Mouse (Mus musculus) hindbrain, embryonic 16.5 days (tissue): Measurements from ENCODE around the gene Lgr4. TPM values are rescaled to one million over a fixed set of nuclear protein-coding genes. Genes with fewer than 3 reads are reported as not detected.
A peak's percentile ranks its signal among the peaks of the same experiment; 100 is the strongest.

Experiments used
- ATAC-seq: fragments of 200-750 bp; cut with Nextera tagmentation; 2 replicates; pipeline ENCODE4 v1.8.0; 2017; ENCODE audit warnings: moderate TSS enrichment, moderate library complexity
- H3K27ac ChIP-seq: fragments of 300-500 bp; sonication (generic); 2 replicates; pipeline ENCODE4 v1.5.1; 2014; ENCODE audit warnings: low read depth, mild to moderate bottlenecking, control low read depth, low read length, moderate library complexity
- H3K27me3 ChIP-seq: fragments of 300-500 bp; sonication (generic); replicated peaks from 2 replicates; pipeline ENCODE4 v1.6.1; 2014; ENCODE audit warnings: low read length; ENCODE audit not compliant: control insufficient read depth, insufficient read depth
- H3K36me3 ChIP-seq: fragments of 300-500 bp; sonication (generic); 2 replicates; pipeline ENCODE4 v1.6.1; 2014; ENCODE audit warnings: mild to moderate bottlenecking, low read length, moderate library complexity, mixed read lengths; ENCODE audit not compliant: control insufficient read depth, insufficient read depth
- H3K4me1 ChIP-seq: fragments of 300-500 bp; sonication (generic); 2 replicates; pipeline ENCODE4 v1.6.1; 2014; ENCODE audit warnings: low read depth, low read length; ENCODE audit not compliant: control insufficient read depth, insufficient read depth
- H3K4me2 ChIP-seq: fragments of 300-500 bp; sonication (generic); 2 replicates; pipeline ENCODE4 v1.6.1; 2014; ENCODE audit warnings: mild to moderate bottlenecking, low read length, control low read depth, moderate library complexity
- H3K4me3 ChIP-seq: fragments of 300-500 bp; sonication (generic); 2 replicates; pipeline ENCODE4 v1.5.1; 2014; ENCODE audit warnings: mild to moderate bottlenecking, low read length, control low read depth, moderate library complexity
- H3K9ac ChIP-seq: fragments of 300-500 bp; sonication (generic); 2 replicates; pipeline ENCODE4 v1.6.1; 2014; ENCODE audit warnings: low read depth, mild to moderate bottlenecking, control low read depth, low read length, moderate library complexity
- H3K9me3 ChIP-seq: fragments of 300-500 bp; sonication (generic); 2 replicates; pipeline ENCODE4 v1.6.1; 2014; ENCODE audit warnings: mild to moderate bottlenecking, low read length, moderate library complexity; ENCODE audit not compliant: control insufficient read depth
- WGBS: fragments of 180-500 bp; shearing (Covaris S2); extraction: QIAGEN DNeasy Blood & Tissue Kit; methylation state at CpG from one replicate; pipeline ENCODE4 v1.1.7; 2014; 5-methylcytosine and 5-hydroxymethylcytosine counted together
- polyA plus RNA-seq: library from polyadenylated mRNA; unstranded; fragments of >200 nt; fragmentation: Nextera tagmentation; extraction: Ambion mirVana; gene quantifications from 2 replicates; pipeline ENCODE4 v1.2.1, GENCODE M21; 2015

Lgr4 gene
- polyA plus RNA-seq, 1 experiment from 2014 or later: 7.0 TPM

DNA sequence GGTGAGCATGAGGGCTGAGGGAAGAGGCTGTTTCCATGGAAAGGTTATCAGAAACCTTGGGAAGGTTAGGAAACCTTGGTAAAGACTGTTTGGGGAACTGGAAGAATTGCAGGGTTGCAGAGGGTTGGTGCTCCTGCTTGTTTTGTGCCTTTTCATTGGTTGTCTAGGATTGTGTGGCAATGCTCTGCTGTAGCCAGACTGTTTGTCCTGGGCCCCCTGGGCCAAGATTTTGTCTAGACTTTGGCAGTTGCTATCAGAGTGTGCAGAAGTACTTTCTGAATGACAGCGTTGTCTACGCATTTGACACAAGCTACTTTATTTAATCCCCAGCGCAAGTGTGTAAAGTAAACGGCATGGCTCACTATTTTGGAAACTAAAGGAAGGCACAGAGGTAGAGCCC is 33.6 kb downstream of the Lgr4 start:
- H3K27me3 ChIP-seq: no peaks in the 10 kb centered on the region
- WGBS: 72% methylated on average over 4 of the region's 4 CpGs
- H3K4me1 ChIP-seq: peaks cover 14% of the 10 kb centered on the region
- H3K9me3 ChIP-seq: no peaks in the 10 kb centered on the region
- no peak for ATAC-seq
- no peak overlapping the region for H3K9ac ChIP-seq
- no peaks in the 10 kb centered on the region for H3K36me3 ChIP-seq
- no peak overlapping the region for H3K27ac ChIP-seq
- no peak overlapping the region for H3K4me3 ChIP-seq
- H3K4me2 ChIP-seq: no peak overlapping the region

DNA sequence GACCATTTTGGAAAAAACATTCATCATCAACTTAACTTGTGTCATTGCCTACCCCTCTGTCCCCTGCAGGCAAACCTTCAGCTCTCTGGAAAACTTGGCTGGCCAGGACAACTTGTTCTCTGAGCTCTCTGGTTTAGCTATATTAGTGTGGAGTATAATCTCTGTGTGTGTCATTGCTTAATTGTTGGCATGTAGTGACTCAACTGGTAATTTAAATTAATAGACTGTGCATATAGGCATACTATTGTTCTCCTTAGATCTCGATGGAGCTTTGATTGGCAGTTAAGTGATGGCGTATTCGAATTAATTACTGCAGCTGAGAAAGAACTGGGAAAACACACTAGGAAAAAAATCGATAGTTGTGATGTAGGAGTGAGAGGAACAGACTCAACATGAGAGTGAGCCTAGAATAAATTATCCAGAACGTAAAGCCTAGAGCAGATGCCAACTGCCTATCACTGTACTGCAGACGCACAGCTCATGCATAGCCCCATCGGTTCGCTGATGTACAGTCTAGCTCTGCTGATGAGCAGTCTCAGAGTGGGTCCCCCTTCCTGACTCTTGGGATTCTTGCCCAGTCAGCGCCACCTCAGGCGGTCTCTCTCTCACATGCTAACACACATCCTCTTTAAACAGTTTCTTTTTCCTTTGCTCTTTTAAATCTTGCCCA is 35.7 kb downstream of the Lgr4 start:
- H3K36me3 ChIP-seq: no peaks in the 10 kb centered on the region
- H3K4me3 ChIP-seq: no peak overlapping the region
- peak overlapping the region; percentile 34; the same call in 1 of the 2 replicates for H3K27ac ChIP-seq
- peaks cover 14% of the 10 kb centered on the region for H3K4me1 ChIP-seq
- peak overlapping the region; percentile 21 for H3K4me2 ChIP-seq
- H3K9ac ChIP-seq: no peak overlapping the region
- ATAC-seq: peak; percentile 65
- WGBS: 33% methylated on average over 10 of the region's 10 CpGs
- H3K9me3 ChIP-seq: no peaks in the 10 kb centered on the region
- H3K27me3 ChIP-seq: no peaks in the 10 kb centered on the region

DNA sequence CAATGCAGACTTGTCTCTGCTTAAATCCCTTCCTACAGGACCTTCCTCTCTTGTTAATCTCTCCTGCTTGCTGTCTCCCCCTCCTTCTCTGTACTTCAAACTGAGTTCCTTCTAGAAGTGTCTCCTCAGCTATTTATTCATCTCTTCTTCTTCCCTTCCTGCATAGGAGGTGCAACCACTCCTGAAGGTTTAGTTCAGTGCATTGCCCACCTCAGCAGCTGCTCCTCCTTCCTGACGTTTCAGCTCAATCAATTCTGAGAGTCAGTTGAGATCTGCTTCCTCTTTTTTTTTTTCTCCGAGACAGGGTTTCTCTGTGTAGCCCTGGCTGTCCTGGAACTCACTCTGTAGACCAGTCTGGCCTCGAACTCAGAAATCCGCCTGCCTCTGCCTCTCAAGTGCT is 36.4 kb downstream of the Lgr4 start:
- Histone ChIP-seq H3K36me3 (no peaks in the 10 kb centered on the region), H3K9me3 (no peaks in the 10 kb centered on the region), H3K9ac (no peak overlapping the region), H3K27ac (no peak overlapping the region), H3K27me3 (no peaks in the 10 kb centered on the region), H3K4me1 (peaks cover 14% of the 10 kb centered on the region), H3K4me3 (no peak overlapping the region), H3K4me2 (no peak overlapping the region)
- ATAC-seq: no peak
- whole genome bisulfite sequencing: 75% methylated on average over 4 of the region's 4 CpGs

DNA sequence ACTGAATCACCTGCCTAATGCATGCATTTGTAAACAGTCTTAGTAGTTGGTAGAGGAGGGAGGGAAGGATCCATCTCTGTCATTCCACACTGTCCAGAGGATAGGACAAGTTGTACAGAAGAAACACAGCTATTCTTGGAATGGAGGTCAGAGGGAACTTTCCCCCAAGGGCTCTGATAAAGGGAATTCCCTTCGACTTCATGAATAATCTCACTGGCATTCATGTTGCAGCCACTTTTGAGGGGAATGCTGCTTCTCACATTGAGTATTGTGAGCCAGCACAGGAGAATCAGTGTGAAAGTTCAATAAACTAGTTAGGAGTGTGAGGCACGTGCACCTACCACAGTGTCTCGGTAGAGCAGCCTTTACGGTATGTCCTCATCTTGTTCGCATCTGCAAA is 37.6 kb downstream of the Lgr4 start:
- Histone ChIP-seq H3K9ac (no peak overlapping the region), H3K27me3 (no peaks in the 10 kb centered on the region), H3K4me3 (no peak overlapping the region), H3K9me3 (no peaks in the 10 kb centered on the region), H3K36me3 (no peaks in the 10 kb centered on the region), H3K4me2 (no peak overlapping the region), H3K27ac (no peak overlapping the region), H3K4me1 (peaks cover 18% of the 10 kb centered on the region)
- 55% methylated on average over 5 of the region's 5 CpGs for WGBS
- ATAC-seq: no peak

DNA sequence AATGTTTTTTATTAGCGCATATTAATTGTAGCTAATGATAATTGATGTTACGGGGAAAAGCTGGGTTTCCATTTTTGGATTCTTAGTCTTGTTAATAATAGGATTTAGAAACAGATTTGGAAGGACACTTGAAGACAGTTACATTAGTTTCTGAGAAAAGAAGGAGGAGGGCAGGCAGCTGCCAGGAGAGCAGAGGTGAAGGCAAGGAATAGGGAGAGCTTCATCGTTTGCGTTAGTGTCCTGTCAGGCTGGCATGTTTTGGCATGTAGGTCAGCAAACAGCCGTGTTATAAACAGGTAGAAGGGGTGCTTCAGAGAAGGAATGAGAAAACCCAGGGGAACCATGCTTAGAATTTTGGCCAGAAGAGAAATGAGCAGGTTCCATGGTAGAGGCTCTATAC is 38.5 kb downstream of the Lgr4 start:
- Histone ChIP-seq H3K27ac (no peak overlapping the region), H3K4me2 (no peak overlapping the region), H3K36me3 (no peaks in the 10 kb centered on the region), H3K27me3 (no peaks in the 10 kb centered on the region), H3K4me1 (peaks cover 18% of the 10 kb centered on the region), H3K9me3 (no peaks in the 10 kb centered on the region), H3K4me3 (no peak overlapping the region), H3K9ac (no peak overlapping the region)
- no peak for ATAC-seq
- 81% methylated on average over 5 of the region's 5 CpGs for WGBS

DNA sequence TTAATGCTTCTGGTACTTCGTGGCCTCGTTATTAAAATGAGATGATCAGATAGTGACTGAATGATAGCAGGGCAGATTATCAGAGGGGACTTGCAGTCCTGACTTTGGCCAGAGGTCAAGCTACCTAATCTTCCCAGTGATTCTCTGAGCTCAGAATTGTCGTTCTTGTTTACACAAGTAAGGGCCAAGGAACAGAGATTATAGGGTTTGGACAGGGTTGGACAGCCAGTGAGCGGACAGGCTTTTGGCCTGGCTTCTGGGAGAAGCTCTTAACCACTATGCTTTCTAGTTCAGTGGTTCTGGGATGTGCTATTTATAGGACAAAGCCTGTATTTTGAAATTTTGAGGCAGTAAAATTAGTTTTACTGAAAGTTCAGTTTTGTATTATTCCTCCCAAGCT is 39.3 kb downstream of the Lgr4 start:
- no peak for ATAC-seq
- WGBS: 88% methylated on average over 4 of the region's 4 CpGs

DNA sequence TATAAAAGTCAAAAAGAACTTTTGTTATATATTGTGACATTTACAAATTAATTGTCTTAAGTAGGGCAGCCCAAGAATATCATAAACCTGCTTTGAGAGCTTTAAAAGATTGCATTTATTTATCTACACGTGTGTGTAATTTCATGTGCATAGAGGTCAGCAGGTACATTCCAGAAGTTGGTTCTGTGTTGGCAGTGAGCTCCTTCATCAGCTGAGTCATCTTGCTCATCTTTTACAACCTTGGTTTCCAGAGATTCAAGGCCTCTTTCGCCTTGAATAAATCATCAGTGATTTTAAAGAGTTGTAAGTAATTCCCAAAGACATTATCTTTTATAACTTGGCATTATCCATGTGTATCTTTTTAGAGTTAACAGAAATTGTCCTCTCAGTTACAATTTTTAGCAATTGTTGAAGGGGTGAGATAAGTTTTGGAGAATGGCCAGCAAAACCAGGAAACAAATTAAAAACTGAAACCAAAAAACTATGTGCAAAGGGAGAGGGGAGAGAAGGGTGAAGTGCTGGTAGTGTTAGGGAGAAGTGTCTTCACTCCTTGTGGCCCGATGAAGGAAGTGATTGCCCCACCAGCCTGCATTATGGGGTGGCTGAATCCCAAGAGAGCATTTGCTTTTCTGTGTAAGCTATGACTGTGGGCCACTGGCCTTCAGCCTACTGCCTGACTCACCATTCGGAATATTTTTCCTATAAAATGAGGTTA is 41.4 kb downstream of the Lgr4 start:
- Histone ChIP-seq H3K27ac (no peak overlapping the region), H3K36me3 (no peaks in the 10 kb centered on the region), H3K4me2 (no peak overlapping the region), H3K9ac (no peak overlapping the region), H3K27me3 (no peaks in the 10 kb centered on the region), H3K4me1 (peaks cover 7% of the 10 kb centered on the region), H3K4me3 (no peak overlapping the region), H3K9me3 (no peaks in the 10 kb centered on the region)
- WGBS: 75% methylated on average over 4 of the region's 4 CpGs
- ATAC-seq: no peak

More for the DNA sequence above, 39.3 kb downstream of the Lgr4 start:
- Histone ChIP-seq H3K27me3 (no peaks in the 10 kb centered on the region), H3K9ac (no peak overlapping the region), H3K4me1 (peaks cover 18% of the 10 kb centered on the region), H3K4me3 (no peak overlapping the region), H3K27ac (no peak overlapping the region), H3K9me3 (no peaks in the 10 kb centered on the region), H3K36me3 (no peaks in the 10 kb centered on the region), H3K4me2 (no peak overlapping the region)

DNA sequence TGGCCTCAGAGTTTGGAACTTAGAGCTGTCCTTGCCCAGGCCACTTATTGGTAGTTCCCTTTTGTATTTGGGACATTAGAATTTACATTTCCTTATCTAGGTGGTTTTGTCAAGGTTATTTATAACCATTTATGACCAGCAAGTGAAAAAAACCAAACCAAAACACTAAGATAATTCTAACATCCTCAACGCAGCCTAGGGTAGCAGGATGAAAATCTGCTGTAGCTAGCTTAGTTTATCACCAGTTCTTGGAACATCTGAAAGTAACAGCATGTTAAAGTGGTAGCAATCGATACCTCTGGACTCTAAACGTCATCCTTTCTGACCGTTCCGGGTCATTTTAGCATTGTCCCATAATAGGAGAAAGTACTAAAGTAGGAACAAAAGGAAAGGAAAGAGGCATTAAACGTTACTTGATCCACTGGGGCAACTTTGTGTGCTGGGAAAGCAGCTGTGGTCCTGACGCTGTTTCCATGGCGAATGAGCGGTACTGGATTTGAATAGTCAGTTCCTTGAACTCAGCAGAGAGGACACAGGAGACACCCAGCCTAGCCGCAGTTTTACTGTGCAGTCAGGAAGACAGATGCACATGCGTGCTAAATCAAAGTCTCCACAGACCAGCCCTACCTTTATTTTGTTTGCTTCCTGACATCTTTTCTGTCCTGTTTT is 42.1 kb downstream of the Lgr4 start:
- no peaks in the 10 kb centered on the region for H3K27me3 ChIP-seq
- WGBS: 28% methylated on average over 11 of the region's 11 CpGs

DNA sequence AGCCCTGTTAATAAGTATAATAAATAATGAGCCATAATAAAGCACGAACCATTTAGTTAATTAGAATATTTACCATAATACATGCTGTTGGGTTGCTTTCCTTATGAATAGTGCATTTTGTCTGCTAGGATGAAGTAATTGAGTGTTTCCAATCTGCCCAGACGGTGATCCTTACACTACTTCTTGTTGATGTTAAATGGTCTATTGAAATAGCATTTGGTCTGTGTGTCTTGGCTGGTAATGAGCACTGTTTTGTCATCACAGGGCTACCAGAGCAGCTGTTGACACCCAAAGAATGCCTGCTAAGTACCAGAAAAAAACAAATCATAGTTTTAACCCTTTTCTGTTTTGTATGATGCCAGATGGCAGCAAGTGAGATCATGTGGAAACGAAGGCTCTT is 42.8 kb downstream of the Lgr4 start:
- WGBS: 26% methylated on average over 3 of the region's 3 CpGs
- Histone ChIP-seq H3K27me3 (no peaks in the 10 kb centered on the region), H3K4me2 (no peak overlapping the region), H3K9ac (no peak overlapping the region), H3K9me3 (no peaks in the 10 kb centered on the region), H3K4me3 (no peak overlapping the region), H3K4me1 (peaks cover 5% of the 10 kb centered on the region; the same call in 1 of the 2 replicates), H3K36me3 (no peaks in the 10 kb centered on the region), H3K27ac (no peak overlapping the region)
- ATAC-seq: peak; percentile 55; the same call in 1 of the 2 replicates

More for the DNA sequence above, 42.1 kb downstream of the Lgr4 start:
- peaks cover 7% of the 10 kb centered on the region; the same call in 1 of the 2 replicates for H3K4me1 ChIP-seq
- no peak overlapping the region for H3K4me3 ChIP-seq
- H3K9ac ChIP-seq: no peak overlapping the region
- H3K27ac ChIP-seq: no peak overlapping the region
- ATAC-seq: 0 out of 2 replicates have a peak, but pooled peaks have one; percentile 41
- H3K9me3 ChIP-seq: no peaks in the 10 kb centered on the region
- no peak overlapping the region for H3K4me2 ChIP-seq
- no peaks in the 10 kb centered on the region for H3K36me3 ChIP-seq
